Mouse (Mus musculus) spleen, postnatal 4 days (tissue): ENCODE results near the gene Tbck.

Experiments used
- DNase-seq, 2 experiments: peaks; one replicate each; pipeline ENCODE4 v3.0.0; 2022; ENCODE audit warnings: low spot score in 2 of 2

Tbck gene

DNA sequence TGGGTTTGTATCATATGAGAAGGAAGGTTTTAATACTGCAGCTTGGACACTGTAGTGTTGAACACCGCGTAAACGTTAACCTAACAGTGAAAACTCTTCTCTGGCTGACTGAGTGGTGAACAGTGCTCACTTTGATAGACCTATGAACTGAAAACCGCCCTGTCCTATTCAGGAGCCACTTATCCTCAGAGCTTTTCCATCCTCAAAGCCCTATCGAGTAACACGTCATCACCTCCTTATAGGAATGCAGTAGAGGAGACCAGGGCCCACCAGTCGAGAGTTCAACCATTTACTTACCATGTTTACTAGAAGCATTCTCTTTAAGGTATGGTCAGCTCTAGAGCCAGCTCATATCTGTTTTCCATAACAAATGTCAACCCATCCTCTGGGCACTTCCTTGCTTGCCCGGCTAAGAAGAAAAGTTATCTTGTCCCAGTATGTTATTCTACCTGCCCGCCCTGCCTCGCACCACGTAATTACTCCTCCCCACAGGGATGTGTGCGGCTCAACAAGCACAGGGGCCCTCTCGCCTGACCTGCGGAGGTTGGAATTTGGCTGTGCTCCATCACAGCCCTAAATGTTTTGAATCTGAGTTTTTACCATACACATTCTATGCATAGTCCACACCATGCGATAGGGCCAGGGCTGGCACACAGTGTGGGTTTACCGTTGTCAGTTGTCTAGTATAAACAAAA lies 147.4 kb downstream of the Tbck start:
- DNase-seq, result no peak

DNA sequence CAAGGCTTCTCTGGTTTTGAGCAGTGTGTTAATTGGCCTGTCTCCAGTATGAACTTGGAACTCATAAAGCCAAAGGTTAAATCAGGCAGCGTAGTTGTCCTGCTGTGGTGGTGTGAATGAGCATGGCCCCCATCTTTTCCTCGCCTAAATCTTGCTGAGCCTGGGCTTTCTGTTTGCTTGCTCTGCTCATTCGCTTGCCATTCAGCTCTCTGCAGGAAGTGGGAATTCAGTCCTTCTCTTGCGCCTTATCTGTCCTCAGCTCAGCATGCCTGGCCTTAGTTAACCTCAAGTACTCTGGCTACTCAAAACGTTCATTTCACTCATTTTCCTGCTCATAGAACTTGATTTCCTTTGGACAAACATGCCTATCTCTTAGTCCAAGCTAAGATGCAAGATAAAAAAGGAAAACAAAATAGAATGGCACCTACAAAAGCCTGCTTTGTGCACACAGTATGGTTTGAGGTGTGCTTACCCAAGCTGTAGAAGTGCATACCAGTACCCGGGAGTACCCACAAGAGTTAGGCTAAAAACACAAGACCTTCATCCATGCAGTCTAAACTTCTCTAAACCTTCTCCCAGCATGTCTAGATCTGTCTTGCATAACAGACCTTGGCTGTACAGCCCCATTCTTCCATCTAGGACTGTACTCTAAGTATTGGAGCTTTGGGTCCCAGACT lies 151.3 kb downstream of the Tbck start:
- no peak for DNase-seq

DNA sequence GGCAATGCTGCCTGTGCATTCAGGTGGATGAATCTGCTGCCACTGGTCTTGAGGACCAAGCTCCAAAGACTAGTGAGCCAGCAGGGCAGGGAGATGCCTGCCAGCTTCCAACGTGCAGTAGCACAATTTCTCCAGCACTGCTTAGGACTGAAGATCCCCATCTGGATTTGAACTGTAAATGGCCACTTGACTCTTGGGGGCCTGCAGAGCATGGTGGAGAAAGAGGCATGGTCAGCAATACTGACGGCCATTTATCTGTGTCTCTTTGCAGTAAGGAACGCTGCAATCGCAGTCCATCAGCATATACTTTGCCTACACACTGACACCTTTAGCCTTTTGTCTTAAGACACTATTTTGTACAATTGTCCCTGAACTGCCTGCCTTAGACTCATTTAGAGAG lies 153.2 kb downstream of the Tbck start:
- no peak for DNase-seq

DNA sequence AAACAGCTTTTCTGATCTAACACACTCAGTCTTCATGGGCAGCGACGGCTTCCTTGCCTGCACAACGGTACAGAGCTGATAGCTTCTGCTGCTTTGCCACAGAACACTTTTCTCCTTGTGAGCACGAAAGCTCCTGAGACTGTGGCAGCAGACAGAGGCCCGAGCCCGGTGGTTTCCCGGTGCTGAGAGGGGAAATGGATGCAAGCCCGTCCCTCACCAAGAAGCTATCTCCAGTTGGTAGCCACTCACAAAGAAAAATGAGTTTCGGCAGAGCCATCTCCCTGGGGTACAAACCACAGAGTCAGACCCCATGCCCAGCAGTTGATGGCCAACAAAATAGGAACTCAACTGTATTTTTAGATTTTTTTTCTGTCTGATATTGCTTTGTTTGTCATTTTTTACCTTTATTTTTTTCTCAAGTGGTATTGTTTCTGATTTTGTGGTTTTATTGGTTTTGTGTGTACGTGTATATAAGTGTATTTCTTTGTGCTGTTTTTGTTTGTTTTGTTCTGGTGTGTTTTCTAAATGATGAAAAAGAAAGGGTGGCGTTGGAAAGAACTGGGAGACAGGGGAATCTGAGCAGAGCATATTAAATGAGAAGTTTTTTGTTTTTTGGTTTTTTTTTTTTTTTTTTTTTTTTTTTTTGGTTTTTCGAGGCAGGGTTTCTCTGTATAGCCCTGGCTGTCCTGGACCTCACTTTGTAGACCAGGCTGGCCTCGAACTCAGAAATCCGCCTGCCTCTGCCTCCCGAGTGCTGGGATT lies 154.9 kb downstream of the Tbck start:
- DNase-seq, result no peak

DNA sequence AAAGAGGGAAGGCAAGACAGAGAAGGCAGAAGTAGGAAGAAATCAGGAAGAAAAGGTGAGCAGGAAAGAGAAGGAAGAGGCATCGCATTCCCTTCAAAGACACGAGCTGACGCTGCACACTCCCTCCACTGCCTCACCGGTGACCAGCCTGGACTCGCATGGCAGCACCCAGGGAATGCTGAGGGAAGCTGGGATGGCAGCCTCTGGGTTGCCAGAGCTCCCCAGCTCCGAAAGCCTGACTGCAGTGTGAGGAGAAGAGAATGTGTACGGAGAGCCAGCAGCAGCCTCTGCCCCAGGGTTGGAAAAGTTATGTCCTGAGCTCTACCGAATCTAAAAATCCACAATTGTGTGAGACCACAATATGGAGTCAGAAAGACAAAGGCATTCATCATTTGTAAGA lies 155.6 kb downstream of the Tbck start:
- no peak for DNase-seq

DNA sequence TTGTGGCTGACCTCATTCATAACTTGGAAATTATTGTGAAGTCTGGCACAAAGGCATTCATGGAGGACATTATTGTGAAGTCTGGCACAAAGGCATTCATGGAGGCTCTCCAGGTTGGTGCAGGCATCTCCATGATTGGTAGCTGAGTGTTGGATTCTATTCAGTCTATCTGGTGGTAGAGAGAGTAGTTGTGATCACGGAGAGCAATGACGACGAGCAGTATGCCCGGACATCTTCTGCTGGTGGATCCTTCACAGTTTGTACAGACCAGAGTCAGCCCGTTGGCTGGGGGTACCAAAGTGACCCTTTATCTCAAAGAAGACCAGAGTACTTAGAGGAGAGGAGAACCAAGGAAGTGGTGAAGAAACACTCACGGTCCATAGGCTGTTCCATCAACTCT lies 158.7 kb downstream of the Tbck start:
- no peak for DNase-seq

DNA sequence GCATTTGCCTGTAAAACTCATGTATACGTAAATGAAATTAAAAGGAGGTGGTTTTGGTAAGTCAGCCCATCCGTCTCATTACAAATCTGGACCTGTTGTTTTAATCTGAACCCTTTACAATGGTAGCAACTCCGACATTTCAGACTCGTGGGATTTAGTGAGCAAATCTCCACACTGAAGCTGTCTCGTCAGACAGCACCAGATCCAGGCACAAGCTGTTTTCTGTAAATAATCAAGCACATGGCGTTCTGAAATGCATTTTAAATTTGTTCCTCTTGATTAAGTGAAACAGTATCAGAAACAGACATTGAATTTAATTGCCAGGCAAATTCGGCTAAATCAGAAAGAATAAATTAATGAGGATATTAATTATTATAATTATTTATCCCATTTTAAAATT lies 165.7 kb downstream of the Tbck start:
- DNase-seq, result no peak

DNA sequence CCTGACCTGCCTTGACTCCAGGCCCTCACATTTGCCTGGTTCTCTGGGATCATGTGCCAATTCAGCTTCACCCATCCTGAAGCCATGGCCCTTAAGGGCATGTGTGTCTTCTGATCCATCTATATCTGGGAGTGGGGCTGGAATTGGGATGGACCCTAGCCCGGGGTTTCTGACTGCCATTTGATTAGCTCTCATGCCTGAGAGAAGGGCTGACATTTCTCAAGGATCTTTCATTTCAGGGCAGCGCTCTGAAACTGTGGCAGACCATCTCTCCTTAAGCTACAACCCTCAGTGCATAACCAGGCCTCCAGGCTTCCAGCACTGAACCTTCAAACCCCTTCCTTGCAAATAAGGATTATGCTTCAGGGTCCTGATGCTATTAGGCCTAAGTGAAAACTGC lies 166.5 kb downstream of the Tbck start:
- DNase-seq, result no peak

DNA sequence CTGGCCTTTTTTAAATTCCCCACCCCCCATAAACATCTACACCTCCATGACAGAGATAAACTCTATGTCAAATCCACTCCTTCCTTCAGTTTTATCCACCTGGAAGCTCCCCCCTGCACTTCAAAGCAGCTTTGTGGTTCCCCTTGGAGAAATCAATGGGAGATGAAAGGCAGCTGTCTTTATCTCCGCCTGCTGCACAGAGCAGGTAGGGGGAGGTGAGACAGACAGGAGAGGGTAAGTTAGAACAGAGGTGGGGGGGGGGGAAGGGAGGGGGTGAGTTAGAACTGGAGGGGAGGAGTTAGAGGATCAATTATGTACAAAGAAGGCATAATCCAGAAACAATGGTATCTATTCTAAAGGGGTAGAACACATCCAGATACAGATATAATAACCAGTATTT lies 167.5 kb downstream of the Tbck start:
- DNase-seq, result no peak

DNA sequence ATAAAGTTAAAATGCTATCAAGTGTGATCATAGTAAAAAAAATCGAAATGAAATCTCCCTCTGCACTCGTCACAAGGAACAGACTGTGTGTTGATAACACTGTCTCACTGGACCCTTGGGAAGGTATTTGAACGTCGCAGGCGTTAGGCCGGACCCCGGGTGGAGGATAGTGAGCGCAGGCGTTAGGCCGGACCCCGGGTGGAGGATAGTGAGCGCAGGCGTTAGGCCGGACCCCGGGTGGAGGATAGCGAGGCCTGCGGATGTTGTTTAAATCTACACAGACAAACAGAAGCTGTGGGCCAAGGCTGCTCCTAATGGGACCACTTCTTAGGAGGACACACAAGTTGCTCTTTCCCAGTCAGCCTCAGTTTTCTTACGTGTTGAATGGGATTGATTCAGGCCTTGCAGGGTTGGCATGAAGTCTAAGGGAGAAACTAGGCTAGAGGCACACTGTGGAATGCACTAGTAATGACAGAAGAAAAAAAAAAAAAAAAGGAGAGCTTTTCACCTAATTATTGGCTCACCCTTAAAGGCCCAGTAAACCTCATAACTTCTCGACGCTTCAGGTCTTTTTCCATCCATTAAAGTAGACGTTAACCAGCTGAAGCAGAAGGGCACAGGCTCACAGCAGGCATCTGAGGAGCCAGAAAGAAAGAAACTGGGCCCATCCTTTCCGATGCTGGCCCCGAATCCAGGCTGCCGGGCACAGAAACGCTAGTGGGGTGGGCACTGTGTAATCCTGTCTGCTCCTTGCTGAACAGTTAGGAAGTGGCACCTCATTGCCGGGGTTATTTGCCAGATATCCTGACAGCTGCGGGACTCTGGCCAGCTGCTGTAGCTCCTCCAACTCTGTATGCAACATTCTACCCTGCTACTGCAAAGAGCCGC lies 168.1 kb downstream of the Tbck start:
- DNase-seq, result no peak

DNA sequence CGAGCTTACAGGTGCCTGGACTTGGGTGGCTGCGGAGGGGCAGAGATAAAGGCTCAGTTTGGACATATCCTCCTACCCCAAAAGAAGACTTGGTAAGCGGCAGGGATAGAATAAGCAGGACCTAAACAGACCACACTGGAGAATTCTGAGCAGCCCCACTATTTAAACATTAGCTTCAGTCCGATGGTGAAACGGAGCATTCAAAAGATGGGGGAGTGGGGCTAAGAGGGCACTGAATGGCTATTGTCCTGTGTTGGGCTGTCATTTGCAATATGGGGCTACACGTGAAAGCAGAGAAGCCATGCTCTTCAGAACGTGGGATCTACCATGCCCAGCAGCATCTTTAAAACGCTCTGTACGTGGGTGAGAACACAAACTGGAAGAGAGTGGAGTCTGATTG lies 170.3 kb downstream of the Tbck start:
- no peak for DNase-seq

DNA sequence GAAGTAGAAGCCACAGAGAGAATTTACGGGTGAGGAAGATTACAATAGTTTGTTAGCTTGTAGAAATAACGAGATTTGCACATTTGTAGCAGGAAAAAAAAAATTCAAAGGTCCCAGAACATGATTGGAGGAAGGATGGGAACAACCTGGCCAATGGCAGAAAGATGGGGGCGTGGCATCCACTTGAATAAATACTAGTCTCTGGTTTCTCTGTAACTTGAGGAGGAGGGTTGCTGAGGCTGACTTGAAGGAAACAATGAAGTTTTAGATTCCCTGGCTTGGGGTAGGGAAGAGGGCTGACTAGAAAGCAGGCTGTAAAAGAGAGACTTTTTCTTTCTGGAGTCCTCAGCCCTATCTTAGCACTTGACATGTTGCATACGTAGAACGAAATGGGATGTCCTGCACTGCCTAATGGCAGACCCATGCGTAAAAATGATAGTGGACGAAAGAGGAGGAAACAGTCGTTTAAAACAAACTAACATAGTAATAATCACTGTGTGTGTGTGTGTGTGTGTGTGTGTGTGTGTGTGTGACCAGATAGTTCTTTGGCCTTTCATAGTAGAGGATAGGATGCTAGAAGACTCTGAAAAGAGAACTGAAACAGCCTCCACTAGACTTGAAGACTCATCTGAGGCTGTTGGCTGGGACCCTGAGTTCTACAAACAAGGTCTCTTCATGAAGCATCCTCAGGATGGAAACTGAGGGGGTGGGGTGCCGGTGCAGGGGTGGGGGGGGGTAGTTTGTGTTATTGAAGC lies 171.7 kb downstream of the Tbck start:
- no peak for DNase-seq

DNA sequence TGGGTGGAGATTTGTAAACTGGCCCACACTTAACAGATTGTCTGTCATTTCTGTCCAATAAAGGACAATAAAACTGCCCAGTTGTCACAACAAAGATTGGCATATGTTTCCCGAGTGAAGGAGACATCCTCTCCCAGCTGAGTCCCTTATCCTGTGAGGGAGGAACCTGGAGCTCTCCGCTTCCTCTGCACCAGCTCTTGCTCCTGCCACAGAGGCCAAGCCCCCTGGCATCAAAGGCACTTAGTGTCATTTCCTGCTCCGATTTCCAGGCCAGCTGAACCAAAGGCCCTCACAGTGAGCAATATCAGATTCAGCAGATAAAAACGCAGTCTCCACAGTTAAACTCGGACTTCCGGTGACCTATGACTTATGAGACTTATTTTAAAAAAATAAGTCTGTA lies 172.7 kb downstream of the Tbck start:
- no peak for DNase-seq

DNA sequence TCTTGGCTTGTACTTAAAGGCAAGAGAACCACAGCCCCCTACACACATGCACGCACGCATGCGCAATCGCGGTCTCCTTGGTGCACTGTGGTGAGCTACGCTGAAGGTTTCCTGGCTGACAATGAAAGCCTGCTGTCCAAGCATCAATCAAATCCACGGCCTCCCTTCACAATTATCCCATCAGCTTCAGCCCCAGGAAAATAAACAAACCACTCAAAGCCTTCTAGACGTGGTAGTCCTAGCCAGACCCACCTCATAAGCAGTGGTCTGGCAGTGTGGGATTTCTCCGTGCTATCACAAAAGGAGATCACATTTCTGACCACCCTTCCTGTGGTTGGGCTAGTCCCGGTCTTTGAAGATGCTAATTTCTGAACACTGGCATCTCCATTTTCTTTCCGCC lies 174.9 kb downstream of the Tbck start:
- no peak for DNase-seq

DNA sequence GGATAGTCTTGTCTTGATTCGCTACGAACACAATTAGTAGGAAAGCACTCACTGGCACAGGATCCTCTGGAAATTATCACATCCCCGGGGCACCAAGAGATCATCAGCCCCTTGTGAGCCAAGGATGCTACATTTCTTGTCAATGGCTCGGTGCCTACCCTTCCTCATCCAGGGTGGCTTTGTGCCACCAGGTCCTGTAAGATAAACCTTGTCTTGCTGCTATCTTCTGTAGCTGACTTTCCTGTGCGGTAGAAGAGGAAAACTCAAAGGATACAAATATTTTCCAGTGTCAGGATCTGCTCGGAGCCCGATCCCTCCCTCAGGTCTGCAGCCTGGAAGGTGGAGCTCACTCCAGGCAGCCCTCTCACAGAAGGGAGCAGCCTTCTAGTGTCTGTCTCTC lies 175.6 kb downstream of the Tbck start:
- no peak for DNase-seq

DNA sequence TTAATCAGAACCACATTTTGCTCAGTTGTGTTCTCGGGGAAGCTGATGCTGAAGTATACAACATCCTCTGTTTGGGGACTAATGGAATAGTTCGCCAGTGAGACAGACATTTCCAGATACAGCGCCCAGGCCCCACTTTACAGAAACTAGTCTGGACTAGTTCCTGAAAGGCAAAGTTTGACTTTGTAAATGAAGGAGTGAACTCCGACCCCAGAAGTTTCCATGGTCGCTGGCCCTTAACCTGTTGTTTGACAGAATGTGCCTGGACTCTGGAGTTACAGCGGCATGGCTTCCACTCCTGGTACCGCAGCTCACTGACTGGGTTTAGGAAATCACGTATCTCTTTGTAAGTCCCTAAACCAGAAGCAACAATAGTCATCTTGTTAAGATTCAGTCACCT lies 176.9 kb downstream of the Tbck start:
- DNase-seq, result no peak

DNA sequence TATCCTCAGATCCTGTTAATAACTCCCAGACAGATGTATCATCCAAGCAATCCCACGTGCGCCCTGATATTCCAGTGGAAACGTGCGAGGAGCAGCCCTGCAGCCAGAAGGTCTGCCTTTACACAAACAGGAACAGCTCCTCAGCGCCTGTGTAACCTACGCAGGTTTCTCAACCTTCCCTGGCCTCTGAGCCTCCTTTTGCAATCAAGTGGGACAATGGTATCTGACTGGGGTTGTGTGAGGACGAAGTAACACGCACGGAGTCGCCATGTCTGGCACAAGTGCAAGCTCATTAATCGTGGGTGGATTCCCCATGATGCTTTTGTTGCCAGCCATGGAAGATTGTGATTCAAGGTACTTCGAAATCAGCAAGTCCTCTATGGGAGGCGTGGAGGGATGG lies 179.9 kb downstream of the Tbck start:
- DNase-seq, result no peak

DNA sequence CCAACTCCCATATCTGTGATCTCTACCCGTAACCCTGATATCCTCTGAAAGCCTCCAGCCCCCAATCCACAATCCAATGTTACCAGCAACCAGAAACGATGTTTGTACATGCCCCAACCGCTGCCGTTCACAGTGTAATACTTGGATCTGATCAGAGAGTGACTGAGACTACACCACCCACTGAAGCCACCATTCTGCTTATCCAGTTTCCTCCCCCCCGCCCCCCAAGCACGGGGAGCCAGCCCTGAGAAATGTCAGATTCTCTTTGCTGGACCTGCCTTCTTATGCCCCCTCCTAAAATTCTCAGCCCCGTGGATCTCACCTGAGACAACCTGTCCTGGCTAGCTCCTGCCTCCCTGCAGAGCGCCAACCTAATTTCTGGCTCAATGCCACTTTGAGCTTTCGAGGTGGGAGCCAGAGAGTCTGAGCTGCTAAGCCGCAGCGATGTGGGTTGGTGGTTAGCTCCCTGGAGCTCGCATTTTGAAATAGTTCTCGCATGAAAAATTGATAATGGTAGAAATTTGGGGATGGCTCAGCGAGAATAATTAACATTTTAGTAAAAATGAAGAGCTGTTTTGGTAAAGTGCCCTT lies 180.5 kb downstream of the Tbck start:
- DNase-seq, result no peak

DNA sequence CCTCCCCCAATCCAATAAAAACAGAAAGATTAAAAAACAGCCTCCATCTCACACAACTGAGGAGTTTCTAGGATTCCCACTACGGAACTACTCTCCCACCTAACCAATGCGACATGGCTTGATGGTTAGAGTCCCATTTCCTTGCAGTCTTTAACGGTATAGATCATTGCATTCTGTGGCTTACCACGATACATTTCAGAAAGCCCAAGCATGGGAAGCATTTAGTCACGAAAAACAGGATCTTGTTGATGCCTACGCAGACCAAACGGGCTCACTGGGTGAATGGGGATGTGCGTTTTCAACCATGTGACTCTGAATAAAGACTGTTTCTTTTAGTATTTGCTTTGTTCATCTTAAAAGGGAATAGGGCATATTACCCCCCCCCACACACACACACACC lies 181.0 kb downstream of the Tbck start:
- DNase-seq, result no peak

DNA sequence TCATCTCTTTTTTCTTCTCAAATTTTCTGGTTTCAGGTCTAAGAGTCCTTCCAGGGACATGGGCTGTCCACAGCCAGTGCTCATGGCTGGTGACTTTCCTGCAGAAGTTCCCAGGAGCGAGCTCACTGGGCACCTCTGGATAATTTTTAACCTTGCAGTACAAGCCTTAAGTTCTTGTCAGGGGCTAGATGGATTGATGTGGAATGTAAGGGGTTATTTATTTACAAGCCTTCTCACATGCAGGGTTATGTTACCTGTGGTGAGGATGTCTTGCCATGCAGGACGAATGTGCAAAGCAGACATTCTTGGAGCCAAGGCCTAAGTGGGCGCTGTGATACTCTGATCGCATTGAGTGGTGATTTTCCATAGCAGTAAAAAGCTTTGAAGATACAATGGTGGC lies 181.7 kb downstream of the Tbck start:
- DNase-seq, result no peak

DNA sequence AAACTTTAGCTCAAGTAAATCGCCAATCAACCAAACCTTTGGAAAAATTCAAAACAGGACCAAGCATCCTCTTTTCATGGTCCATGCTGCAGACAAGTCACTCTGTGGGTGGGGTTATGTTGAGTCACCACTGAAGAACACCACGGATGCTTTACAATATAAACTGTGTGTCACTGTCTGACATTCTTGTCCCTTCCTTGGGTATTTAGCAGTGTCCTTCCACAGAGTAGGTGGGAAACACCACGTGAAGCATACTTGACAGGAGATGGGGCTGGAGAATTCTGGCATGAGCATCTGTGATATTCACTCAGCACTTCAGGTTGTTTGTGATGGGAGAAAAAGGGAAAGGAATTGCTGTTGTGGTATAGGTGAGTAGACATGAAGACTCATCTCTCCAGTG lies 183.0 kb downstream of the Tbck start:
- DNase-seq, result no peak
